Mouse (Mus musculus) stomach, embryonic 14.5 days (tissue): ENCODE data around the gene Fate1. TPM values are rescaled to one million over a fixed set of nuclear protein-coding genes. Genes with fewer than 3 reads are reported as not detected.

ENCODE experiments used
- ATAC-seq: fragments of 200-750 bp; cut with Nextera tagmentation; 2 replicates; pipeline ENCODE4 v1.8.0; 2017; ENCODE audit warnings: low read depth, moderate TSS enrichment; ENCODE audit not compliant: insufficient number of reproducible peaks, insufficient read depth, low FRiP score
- H3K27ac ChIP-seq: fragments of 300-500 bp; sonication (generic); 2 replicates; pipeline ENCODE4 v1.5.1; 2014; ENCODE audit warnings: mild to moderate bottlenecking, low read length, moderate library complexity, mixed read lengths
- H3K27me3 ChIP-seq: fragments of 300-500 bp; sonication (generic); 2 replicates; pipeline ENCODE4 v1.6.1; 2014; ENCODE audit warnings: low read length, control low read depth, mixed read lengths; ENCODE audit not compliant: control insufficient read depth, insufficient read depth
- H3K36me3 ChIP-seq: fragments of 300-500 bp; sonication (generic); 2 replicates; pipeline ENCODE4 v1.6.1; 2014; ENCODE audit warnings: mild to moderate bottlenecking, control low read depth, low read length, moderate library complexity, mixed read lengths; ENCODE audit not compliant: control insufficient read depth, insufficient read depth
- H3K4me1 ChIP-seq: fragments of 300-500 bp; sonication (generic); 2 replicates; pipeline ENCODE4 v1.6.1; 2014; ENCODE audit warnings: low read length, control low read depth, mixed read lengths; ENCODE audit not compliant: control insufficient read depth, insufficient read depth
- H3K4me2 ChIP-seq: fragments of 300-500 bp; sonication (generic); replicated peaks from 2 replicates; pipeline ENCODE4 v1.6.1; 2014; ENCODE audit warnings: low read depth, low read length, control low read depth
- H3K4me3 ChIP-seq: fragments of 300-500 bp; sonication (generic); 2 replicates; pipeline ENCODE4 v1.5.1; 2014; ENCODE audit warnings: low read depth, low read length, control low read depth
- H3K9ac ChIP-seq: fragments of 300-500 bp; sonication (generic); replicated peaks from 2 replicates; pipeline ENCODE4 v1.6.1; 2014; ENCODE audit warnings: low read depth, mild to moderate bottlenecking, control low read depth, low read length, moderate library complexity, mixed read lengths
- H3K9me3 ChIP-seq: fragments of 300-500 bp; sonication (generic); 2 replicates; pipeline ENCODE4 v1.6.1; 2016; ENCODE audit warnings: low read depth, low read length, control low read depth; ENCODE audit not compliant: control insufficient read depth
- WGBS: fragments of 180-500 bp; shearing (Covaris S2); extraction: QIAGEN DNeasy Blood & Tissue Kit; methylation state at CpG from one replicate; pipeline ENCODE4 v1.1.7; 2014; 5-methylcytosine and 5-hydroxymethylcytosine counted together
- polyA plus RNA-seq: library from polyadenylated mRNA; unstranded; fragments of >200 nt; fragmentation: Nextera tagmentation; extraction: Ambion mirVana; gene quantifications from 2 replicates; pipeline ENCODE4 v1.2.1, GENCODE M21; 2014

The Fate1 gene
- polyA plus RNA-seq, 1 experiment from 2014 or later: not detected

DNA sequence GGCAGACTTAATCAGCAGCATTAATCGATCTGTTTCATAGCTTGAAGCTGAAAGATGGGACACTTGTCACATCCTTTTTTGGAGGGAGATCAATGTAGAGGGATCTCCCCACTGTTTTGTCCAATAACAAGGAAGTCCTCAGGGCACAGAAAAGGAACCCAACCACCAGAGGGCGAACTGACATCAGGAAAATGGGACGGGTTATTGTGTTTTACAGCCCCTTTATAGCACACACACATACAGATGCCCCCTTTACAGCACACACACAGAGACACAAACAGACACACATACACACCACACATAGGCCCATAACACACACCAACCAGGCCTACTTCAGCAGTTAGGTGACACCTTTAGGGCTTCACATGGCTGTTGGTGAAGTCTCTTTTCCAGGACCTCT, 40.0 kb downstream of the Fate1 start:
- Histone ChIP-seq H3K36me3 (no peaks in the 10 kb centered on the region), H3K27me3 (no peaks in the 10 kb centered on the region), H3K9me3 (no peaks in the 10 kb centered on the region), H3K4me3 (no peak overlapping the region), H3K9ac (no peak overlapping the region), H3K4me1 (no peaks in the 10 kb centered on the region), H3K27ac (no peak overlapping the region), H3K4me2 (no peak overlapping the region)
- WGBS: 31% methylated on average over 3 of the region's 3 CpGs
- no peak for ATAC-seq

DNA sequence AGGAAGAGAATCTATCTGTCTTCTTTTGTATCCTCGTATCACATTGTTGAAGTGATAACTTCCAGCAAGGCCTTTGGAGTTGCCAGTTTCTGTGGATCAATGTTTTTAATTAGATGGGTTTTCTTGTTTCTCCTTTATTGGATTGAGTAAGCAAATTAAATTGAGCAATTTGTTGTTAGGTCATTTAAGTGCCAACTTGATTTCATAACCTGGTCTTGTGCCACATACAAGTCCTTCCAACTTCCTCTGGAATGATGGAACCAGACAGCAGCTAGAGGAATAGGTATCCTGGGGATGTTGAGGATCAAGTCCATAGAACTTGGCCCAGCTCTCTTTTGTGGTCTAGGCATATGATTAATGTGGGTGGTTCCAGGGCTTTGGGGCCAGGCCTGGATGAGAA, 49.5 kb downstream of the Fate1 start:
- no peaks in the 10 kb centered on the region for H3K36me3 ChIP-seq
- no peak overlapping the region for H3K4me3 ChIP-seq
- H3K9ac ChIP-seq: no peak overlapping the region
- no peaks in the 10 kb centered on the region for H3K27me3 ChIP-seq
- H3K4me2 ChIP-seq: no peak overlapping the region
- H3K9me3 ChIP-seq: no peaks in the 10 kb centered on the region
- no peaks in the 10 kb centered on the region for H3K4me1 ChIP-seq
- no peak overlapping the region for H3K27ac ChIP-seq
- WGBS: 86% methylated on average over 1 of the region's 1 CpGs
- ATAC-seq: no peak

DNA sequence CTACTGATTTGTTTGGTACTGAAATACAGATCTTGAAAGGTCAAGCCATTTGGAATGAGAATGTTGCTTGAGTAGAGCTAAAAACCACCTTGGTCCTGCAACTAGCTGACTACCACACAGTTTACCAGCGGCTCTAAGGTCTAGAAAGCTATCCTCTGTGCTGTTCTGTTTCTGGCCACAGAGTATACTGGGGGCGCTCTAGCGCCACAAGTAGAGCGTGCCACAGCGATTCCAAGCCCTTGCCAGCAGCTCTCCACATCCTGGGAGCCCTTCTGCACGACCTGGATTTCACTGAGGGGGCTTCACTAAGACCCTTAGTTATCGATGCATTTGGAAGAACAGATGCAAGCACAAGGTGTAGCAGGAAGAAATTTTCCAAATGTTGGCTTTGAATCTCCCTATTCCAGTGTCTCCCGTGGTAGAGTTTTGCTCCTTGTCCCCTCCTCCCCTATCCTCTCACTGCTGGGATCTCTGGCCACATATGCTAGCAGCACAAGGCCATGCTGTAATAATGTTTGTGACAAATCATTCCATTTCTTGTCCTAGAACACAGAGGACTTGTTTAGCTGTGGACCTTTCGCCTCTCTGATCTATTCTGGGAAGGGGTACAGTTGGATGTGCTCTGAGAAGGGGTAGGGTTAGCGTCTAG, 50.1 kb downstream of the Fate1 start:
- Histone ChIP-seq H3K4me3 (no peak overlapping the region), H3K4me2 (no peak overlapping the region), H3K36me3 (no peaks in the 10 kb centered on the region), H3K27me3 (no peaks in the 10 kb centered on the region), H3K9ac (no peak overlapping the region), H3K27ac (no peak overlapping the region), H3K4me1 (no peaks in the 10 kb centered on the region), H3K9me3 (no peaks in the 10 kb centered on the region)
- no peak for ATAC-seq
- WGBS: 38% methylated on average over 10 of the region's 10 CpGs

DNA sequence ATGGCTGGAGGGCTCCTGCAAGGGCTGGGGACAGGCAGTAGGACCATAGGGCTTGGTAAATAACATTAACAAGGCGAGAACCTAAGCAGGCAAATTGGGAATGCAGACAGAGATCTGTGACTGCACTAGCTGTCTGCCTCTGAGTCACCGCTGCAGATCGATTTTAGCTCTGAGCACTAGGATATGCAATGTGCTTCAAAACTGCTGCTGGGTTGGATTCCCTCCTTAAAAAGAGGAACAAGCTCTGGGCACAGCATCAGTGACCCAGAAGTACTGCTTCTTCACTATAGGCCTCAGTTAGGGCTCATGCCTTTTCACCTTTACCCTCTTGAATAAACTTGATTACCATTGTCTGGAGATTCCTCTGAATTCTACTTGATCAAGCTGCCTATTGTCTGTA, 50.8 kb downstream of the Fate1 start:
- H3K27me3 ChIP-seq: no peaks in the 10 kb centered on the region
- no peaks in the 10 kb centered on the region for H3K4me1 ChIP-seq
- H3K27ac ChIP-seq: no peak overlapping the region
- no peak overlapping the region for H3K4me3 ChIP-seq
- no peak for ATAC-seq
- no peak overlapping the region for H3K4me2 ChIP-seq
- H3K36me3 ChIP-seq: no peaks in the 10 kb centered on the region
- no peak overlapping the region for H3K9ac ChIP-seq
- 66% methylated on average over 3 of the region's 3 CpGs for WGBS
- H3K9me3 ChIP-seq: no peaks in the 10 kb centered on the region

Other genes with a start within 250 kb of the Fate1 start
- 36.6 and 39.5 TPM in 2 replicates for gene Vma21, start 157.1 kb upstream of the Fate1 start, polyA plus RNA-seq
- gene Gm1141, start 52.0 kb upstream of the Fate1 start, polyA plus RNA-seq: 0.21 TPM in 1 of 2 replicates, not detected in the other
- 12.0 and 13.9 TPM in 2 replicates for gene Prrg3, start 10.4 kb upstream of the Fate1 start, polyA plus RNA-seq
- 0.15 and 0.26 TPM in 2 replicates for gene Cnga2, start 18.9 kb downstream of the Fate1 start, polyA plus RNA-seq
- not detected in 2 replicates for gene Magea4, start 249.0 kb downstream of the Fate1 start, polyA plus RNA-seq